In genomic region chr7:79058546-79058945, GRCm38 (mm10) we compare ENCODE assay signal across 14 mouse cellular contexts. TPM values are rescaled to one million over a fixed set of nuclear protein-coding genes. Genes with fewer than 3 reads are reported as not detected.
A peak's percentile ranks its signal among the peaks of the same experiment; 100 is the strongest.
DNase-seq lines count a peak whose midpoint lies in the region; ATAC-seq and TF ChIP-seq lines count a peak whose summit lies in the region.
"Had no signal": no experiment of that assay in that cellular context is flagged by ENCODE, and none has a peak within 500 bp of the region (broad histone marks: within the 10 kb centered on the region; RNA-seq: fewer than 3 reads in every experiment).

No protein-coding gene starts in this region.

- no peak overlapping the region for H3K4me2 ChIP-seq in liver, postnatal 0 days (ENCODE audit: low read depth, low read length)
- no peak overlapping the region for H3K4me2 ChIP-seq in liver, embryonic 12.5 days
- no peak overlapping the region for H3K4me2 ChIP-seq in midbrain, embryonic 15.5 days
- no peak overlapping the region for H3K4me2 ChIP-seq in forebrain, embryonic 15.5 days (replicated peaks)
- H3K4me2 ChIP-seq: heart, embryonic 11.5 days; hindbrain, embryonic 12.5 days had no signal

- H3K9me3 ChIP-seq in liver, postnatal 0 days (ENCODE audit: low read length) = no peaks in the 10 kb centered on the region
- no peaks in the 10 kb centered on the region for H3K9me3 ChIP-seq in liver, embryonic 12.5 days (replicated peaks)
- no peaks in the 10 kb centered on the region for H3K9me3 ChIP-seq in E14TG2a.4 (ENCODE audit: low read length)
- H3K9me3 ChIP-seq in midbrain, embryonic 15.5 days = no peaks in the 10 kb centered on the region
- H3K9me3 ChIP-seq in forebrain, embryonic 15.5 days = no peaks in the 10 kb centered on the region
- H3K9me3 ChIP-seq: hindbrain, embryonic 12.5 days had no signal

- no peaks in the 10 kb centered on the region for H3K36me3 ChIP-seq in liver, postnatal 0 days (replicated peaks; ENCODE audit: insufficient read depth, low read length)
- H3K36me3 ChIP-seq in liver, embryonic 12.5 days = no peaks in the 10 kb centered on the region
- no peaks in the 10 kb centered on the region for H3K36me3 ChIP-seq in E14TG2a.4 (ENCODE audit: insufficient read depth, low read length)
- H3K36me3 ChIP-seq in midbrain, embryonic 15.5 days (replicated peaks) = no peaks in the 10 kb centered on the region
- H3K36me3 ChIP-seq in forebrain, embryonic 15.5 days = no peaks in the 10 kb centered on the region
- H3K36me3 ChIP-seq: hindbrain, embryonic 12.5 days had no signal

- DNase-seq in adrenal gland, adult 18-20 months (ENCODE audit: low spot score in 2 of 2) = peak; percentile 12 to 36
- no peak for DNase-seq in adrenal gland, postnatal 4 days (ENCODE audit: low spot score in 2 of 2)
- DNase-seq in liver, postnatal 0 days = no peak
- DNase-seq in c-Kit-positive CD71-negative TER-119-negative erythroid progenitor cells, embryonic 14.5 days (ENCODE audit: low read depth) = peak; percentile 3
- DNase-seq: cerebellum, adult 9-10 months; kidney, postnatal 14 days had no signal

- no peak overlapping the region for H3K27ac ChIP-seq in liver, postnatal 0 days (ENCODE audit: low read depth)
- H3K27ac ChIP-seq in liver, embryonic 12.5 days = no peak overlapping the region
- no peak overlapping the region for H3K27ac ChIP-seq in midbrain, embryonic 15.5 days
- no peak overlapping the region for H3K27ac ChIP-seq in forebrain, embryonic 15.5 days (replicated peaks)
- H3K27ac ChIP-seq: hindbrain, embryonic 12.5 days had no signal

- TF ChIP-seq EP300 in liver, postnatal 0 days (IDR thresholded peaks at IDR 0.05; ENCODE audit: low read depth) = no peak

- peak; percentile 40 for TF ChIP-seq CTCF in liver, postnatal 0 days (IDR thresholded peaks at IDR 0.05; ENCODE audit: low read depth)
- TF ChIP-seq CTCF in E14TG2a.4 (conservative IDR thresholded peaks at IDR 0.05; ENCODE audit: low read length) = peak; percentile 16; the same call in 1 of the 2 replicates

- no peak overlapping the region for H3K9ac ChIP-seq in liver, postnatal 0 days (replicated peaks)
- H3K9ac ChIP-seq in liver, embryonic 12.5 days = no peak overlapping the region
- H3K9ac ChIP-seq in midbrain, embryonic 15.5 days = no peak overlapping the region
- H3K9ac ChIP-seq in forebrain, embryonic 15.5 days (replicated peaks) = no peak overlapping the region
- H3K9ac ChIP-seq: hindbrain, embryonic 12.5 days had no signal

- peaks cover 17% of the 10 kb centered on the region for H3K27me3 ChIP-seq in liver, postnatal 0 days (ENCODE audit: insufficient read depth, low read length)
- peaks cover 36% of the 10 kb centered on the region for H3K27me3 ChIP-seq in liver, embryonic 12.5 days (replicated peaks)
- H3K27me3 ChIP-seq in E14TG2a.4 (ENCODE audit: insufficient read depth, low read length) = peaks cover 67% of the 10 kb centered on the region
- H3K27me3 ChIP-seq in midbrain, embryonic 15.5 days (replicated peaks) = peaks cover 19% of the 10 kb centered on the region
- H3K27me3 ChIP-seq in forebrain, embryonic 15.5 days = peaks cover 25% of the 10 kb centered on the region; the same call in 1 of the 2 replicates

- no peak overlapping the region for H3K4me3 ChIP-seq in liver, postnatal 0 days (ENCODE audit: low read depth, low read length)
- H3K4me3 ChIP-seq in liver, embryonic 12.5 days = no peak overlapping the region
- no peak overlapping the region for H3K4me3 ChIP-seq in E14TG2a.4 (replicated peaks; ENCODE audit: low read length)
- H3K4me3 ChIP-seq in midbrain, embryonic 15.5 days = no peak overlapping the region
- H3K4me3 ChIP-seq in forebrain, embryonic 15.5 days = no peak overlapping the region
- H3K4me3 ChIP-seq: hindbrain, embryonic 12.5 days had no signal

- H3K4me1 ChIP-seq in liver, postnatal 0 days (ENCODE audit: insufficient read depth) = no peaks in the 10 kb centered on the region
- H3K4me1 ChIP-seq in liver, embryonic 12.5 days = no peaks in the 10 kb centered on the region
- H3K4me1 ChIP-seq in E14TG2a.4 (replicated peaks; ENCODE audit: low read depth, low read length) = peaks cover 14% of the 10 kb centered on the region
- peaks cover 5% of the 10 kb centered on the region for H3K4me1 ChIP-seq in midbrain, embryonic 15.5 days
- peaks cover 4% of the 10 kb centered on the region for H3K4me1 ChIP-seq in forebrain, embryonic 15.5 days

- no peak for ATAC-seq in liver, postnatal 0 days
- no peak for ATAC-seq in liver, embryonic 12.5 days
- ATAC-seq in midbrain, embryonic 15.5 days (replicated peaks) = no peak
- ATAC-seq in forebrain, embryonic 15.5 days (replicated peaks) = no peak

- 14% methylated on average over 2 of the region's 2 CpGs for WGBS in liver, postnatal 0 days (ENCODE audit: insufficient replicate concordance)
- WGBS in liver, embryonic 12.5 days (ENCODE audit: insufficient replicate concordance) = 16% methylated on average over 2 of the region's 2 CpGs
- WGBS in midbrain, embryonic 15.5 days = 27% methylated on average over 2 of the region's 2 CpGs
- WGBS in forebrain, embryonic 15.5 days = 34% methylated on average over 2 of the region's 2 CpGs

RNA-seq across cellular contexts. Expression of gene Acan, which starts 5.3 kb away (rescaled TPM):
- 10 to 100 TPM in 1 of 2 experiments, 1 to 10 TPM in 1; 1.2 to 31.4 TPM for total RNA-seq in adrenal gland, adult 18-20 months (2021)
- total RNA-seq in adrenal gland, postnatal 4 days (2021) = 1 to 10 TPM in 1 of 2 experiments, under 1 TPM in 1; 0.50 to 1.6 TPM
- polyA plus RNA-seq in liver, postnatal 0 days (2015; fragmentation: Nextera tagmentation; extraction: Ambion mirVana) = not detected in 2 replicates
- not detected in 2 replicates for polyA plus RNA-seq in liver, embryonic 12.5 days (2016; fragmentation: Nextera tagmentation; extraction: Ambion mirVana)
- 0.06 and 0.14 TPM in 2 replicates for polyA plus RNA-seq in midbrain, embryonic 15.5 days (2015; fragmentation: Nextera tagmentation; extraction: Ambion mirVana)
- 0.06 and 0.08 TPM in 2 replicates for polyA plus RNA-seq in forebrain, embryonic 15.5 days (2015; fragmentation: Nextera tagmentation; extraction: Ambion mirVana)
- total RNA-seq: liver, adult 2 months; megakaryocyte, adult 5-6 weeks had no signal
- polyA plus RNA-seq: liver, adult 2 months had no signal

Comparison
In these comparisons a context has a peak if more than half of its experiments do, and no peak if none do; other contexts are left out.
1. DNase-seq: peak in adrenal gland, adult 18-20 months (2 of 2) and c-Kit-positive CD71-negative TER-119-negative erythroid progenitor cells, embryonic 14.5 days (single experiment); none in adrenal gland, postnatal 4 days (0 of 2) and liver, postnatal 0 days (single experiment).